Mouse (Mus musculus): ENCODE data around the gene Hs3st1. TPM values are rescaled to one million over a fixed set of nuclear protein-coding genes. Genes with fewer than 3 reads are reported as not detected.
A peak's percentile ranks its signal among the peaks of the same experiment; 100 is the strongest.

Gene Hs3st1
- polyA plus RNA-seq, 1 experiment: not detected

- H3K27ac ChIP-seq (ENCODE audit: insufficient read depth, low read depth, low read length): no peak overlapping the region
- H3K4me3 ChIP-seq (ENCODE audit: insufficient read depth, low read depth, low read length): no peak overlapping the region
- 60% methylated on average over 2 of the region's 2 CpGs for WGBS
- no peak for TF ChIP-seq CTCF (IDR thresholded peaks at IDR 0.05; ENCODE audit: insufficient read depth, low read depth, low read length)
- no peak for TF ChIP-seq POLR2A (IDR thresholded peaks at IDR 0.05; ENCODE audit: insufficient read depth, low read depth, low read length)
- no peaks in the 10 kb centered on the region for H3K4me1 ChIP-seq (ENCODE audit: control insufficient read depth, insufficient read depth, low read length)
These were observed 95.9 kb downstream of the Hs3st1 start for GRCm38 (mm10) chr5:39659417-39659816.

GRCm38 (mm10) chr5:39644827-39645380, 110.4 kb downstream of the Hs3st1 start:
- under 1% methylated on average over 28 of the region's 28 CpGs for whole genome bisulfite sequencing
- Histone ChIP-seq H3K4me1 (ENCODE audit: control insufficient read depth, insufficient read depth, low read length) (peaks cover 2% of the 10 kb centered on the region; the same call in 1 of the 2 replicates), H3K4me3 (ENCODE audit: insufficient read depth, low read depth, low read length) (peak overlapping the region; percentile 80), H3K27ac (ENCODE audit: insufficient read depth, low read depth, low read length) (peak overlapping the region; percentile 47)
- TF ChIP-seq POLR2A (IDR thresholded peaks at IDR 0.05; ENCODE audit: insufficient read depth, low read depth, low read length): no peak
- no peak for TF ChIP-seq CTCF (IDR thresholded peaks at IDR 0.05; ENCODE audit: insufficient read depth, low read depth, low read length)

- TF ChIP-seq POLR2A (IDR thresholded peaks at IDR 0.05; ENCODE audit: insufficient read depth, low read depth, low read length) (peak; percentile 97), CTCF (IDR thresholded peaks at IDR 0.05; ENCODE audit: insufficient read depth, low read depth, low read length) (peak; percentile 41)
- under 1% methylated on average over 56 of the region's 56 CpGs for WGBS
- Histone ChIP-seq H3K4me1 (ENCODE audit: control insufficient read depth, insufficient read depth, low read length) (peaks cover 2% of the 10 kb centered on the region; the same call in 1 of the 2 replicates), H3K27ac (ENCODE audit: insufficient read depth, low read depth, low read length) (peak overlapping the region; percentile 90), H3K4me3 (ENCODE audit: insufficient read depth, low read depth, low read length) (peak overlapping the region; percentile 80)
These were observed 111.1 kb downstream of the Hs3st1 start for GRCm38 (mm10) chr5:39643924-39644826.

- Histone ChIP-seq H3K4me1 (ENCODE audit: control insufficient read depth, insufficient read depth, low read length) (peaks cover 2% of the 10 kb centered on the region; the same call in 1 of the 2 replicates), H3K27ac (ENCODE audit: insufficient read depth, low read depth, low read length) (peak overlapping the region; percentile 90), H3K4me3 (ENCODE audit: insufficient read depth, low read depth, low read length) (peak overlapping the region; percentile 80)
- no peak for TF ChIP-seq CTCF (IDR thresholded peaks at IDR 0.05; ENCODE audit: insufficient read depth, low read depth, low read length)
- 0 out of 2 replicates have a peak, but pooled peaks have one; percentile 5 for TF ChIP-seq POLR2A (IDR thresholded peaks at IDR 0.05; ENCODE audit: insufficient read depth, low read depth, low read length)
- WGBS: under 1% methylated on average over 22 of the region's 22 CpGs
These were observed 111.9 kb downstream of the Hs3st1 start for GRCm38 (mm10) chr5:39643260-39643923.

GRCm38 (mm10) chr5:39642222-39642770, 113.0 kb downstream of the Hs3st1 start:
- Histone ChIP-seq H3K4me3 (ENCODE audit: insufficient read depth, low read depth, low read length) (peak overlapping the region; percentile 16), H3K4me1 (ENCODE audit: control insufficient read depth, insufficient read depth, low read length) (peaks cover 2% of the 10 kb centered on the region; the same call in 1 of the 2 replicates), H3K27ac (ENCODE audit: insufficient read depth, low read depth, low read length) (0 out of 2 replicates have a peak overlapping the region, but pooled peaks have one; percentile 10)
- TF ChIP-seq CTCF (IDR thresholded peaks at IDR 0.05; ENCODE audit: insufficient read depth, low read depth, low read length): no peak
- no peak for TF ChIP-seq POLR2A (IDR thresholded peaks at IDR 0.05; ENCODE audit: insufficient read depth, low read depth, low read length)
- 25% methylated on average over 6 of the region's 6 CpGs for WGBS

- H3K4me3 ChIP-seq (ENCODE audit: insufficient read depth, low read depth, low read length): peak overlapping the region; percentile 16; the same call in 1 of the 2 replicates
- peak overlapping the region; percentile 46 for H3K27ac ChIP-seq (ENCODE audit: insufficient read depth, low read depth, low read length)
These were observed 115.7 kb downstream of the Hs3st1 start for GRCm38 (mm10) chr5:39639438-39640177.

GRCm38 (mm10) chr5:39638926-39639325, 116.3 kb downstream of the Hs3st1 start:
- TF ChIP-seq CTCF (IDR thresholded peaks at IDR 0.05; ENCODE audit: insufficient read depth, low read depth, low read length) (no peak), POLR2A (IDR thresholded peaks at IDR 0.05; ENCODE audit: insufficient read depth, low read depth, low read length) (no peak)
- Histone ChIP-seq H3K4me3 (ENCODE audit: insufficient read depth, low read depth, low read length) (no peak overlapping the region), H3K4me1 (ENCODE audit: control insufficient read depth, insufficient read depth, low read length) (peaks cover 7% of the 10 kb centered on the region; the same call in 1 of the 2 replicates), H3K27ac (ENCODE audit: insufficient read depth, low read depth, low read length) (peak overlapping the region; percentile 20; the same call in 1 of the 2 replicates)
- 67% methylated on average over 5 of the region's 5 CpGs for WGBS

More at GRCm38 (mm10) chr5:39639438-39640177, 115.7 kb downstream of the Hs3st1 start:
- TF ChIP-seq CTCF (IDR thresholded peaks at IDR 0.05; ENCODE audit: insufficient read depth, low read depth, low read length): no peak
- no peak for TF ChIP-seq POLR2A (IDR thresholded peaks at IDR 0.05; ENCODE audit: insufficient read depth, low read depth, low read length)
- H3K4me1 ChIP-seq (ENCODE audit: control insufficient read depth, insufficient read depth, low read length): peaks cover 6% of the 10 kb centered on the region; the same call in 1 of the 2 replicates
- WGBS: 23% methylated on average over 10 of the region's 10 CpGs

GRCm38 (mm10) chr5:39637874-39638273, 117.4 kb downstream of the Hs3st1 start:
- Histone ChIP-seq H3K27ac (ENCODE audit: insufficient read depth, low read depth, low read length) (no peak overlapping the region), H3K4me3 (ENCODE audit: insufficient read depth, low read depth, low read length) (no peak overlapping the region), H3K4me1 (ENCODE audit: control insufficient read depth, insufficient read depth, low read length) (peaks cover 7% of the 10 kb centered on the region; the same call in 1 of the 2 replicates)
- 33% methylated on average over 6 of the region's 6 CpGs for WGBS
- TF ChIP-seq POLR2A (IDR thresholded peaks at IDR 0.05; ENCODE audit: insufficient read depth, low read depth, low read length) (no peak), CTCF (IDR thresholded peaks at IDR 0.05; ENCODE audit: insufficient read depth, low read depth, low read length) (no peak)

Measured in olfactory bulb, adult 2 months (tissue).